Mouse (Mus musculus) heart, embryonic 14.5 days (tissue): ENCODE data around the gene Dach2. TPM values are rescaled to one million over a fixed set of nuclear protein-coding genes. Genes with fewer than 3 reads are reported as not detected.
"Not testable (repeated sequence)": the region's sequence is repeated elsewhere in the genome, so short reads cannot be mapped to it uniquely, and the experiment has no call there.

Experiments used
- ATAC-seq: fragments of 200-750 bp; cut with Nextera tagmentation; 2 replicates; pipeline ENCODE4 v1.8.0; 2017; ENCODE audit warnings: low read depth, moderate TSS enrichment; ENCODE audit not compliant: insufficient number of reproducible peaks, insufficient read depth, low FRiP score
- H3K27ac ChIP-seq, 2 experiments: fragments of 200-500 bp in 1 of 2; fragments of 300-500 bp in 1 of 2; sonication (generic) in 1 of 2; replicated peaks in 1 of 2; 2 replicates each; pipeline ENCODE4 v1.5.1; 2012 to 2014; ENCODE audit warnings: low read depth in 2 of 2, low read length in 2 of 2, control low read depth in 1 of 2, mild to moderate bottlenecking in 1 of 2, mixed read lengths in 1 of 2; ENCODE audit not compliant: control insufficient read depth in 1 of 2, insufficient read depth in 1 of 2
- H3K27me3 ChIP-seq: fragments of 300-500 bp; sonication (generic); 2 replicates; pipeline ENCODE4 v1.6.1; 2014; ENCODE audit warnings: mild to moderate bottlenecking, low read length, control low read depth; ENCODE audit not compliant: control insufficient read depth, insufficient read depth
- H3K36me3 ChIP-seq: fragments of 300-500 bp; sonication (generic); 2 replicates; pipeline ENCODE4 v1.6.1; 2014; ENCODE audit warnings: mild to moderate bottlenecking, control low read depth, low read length, mixed read lengths; ENCODE audit not compliant: control insufficient read depth, insufficient read depth
- H3K4me1 ChIP-seq, 2 experiments: fragments of 200-500 bp in 1 of 2; fragments of 300-500 bp in 1 of 2; sonication (generic) in 1 of 2; 2 replicates each; pipeline ENCODE4 v1.6.1; 2012 to 2014; ENCODE audit warnings: low read length in 2 of 2, control low read depth in 1 of 2, mixed read lengths in 1 of 2; ENCODE audit not compliant: control insufficient read depth in 2 of 2, insufficient read depth in 2 of 2
- H3K4me2 ChIP-seq: fragments of 300-500 bp; sonication (generic); 2 replicates; pipeline ENCODE4 v1.6.1; 2014; ENCODE audit warnings: mild to moderate bottlenecking, low read length
- H3K4me3 ChIP-seq, 2 experiments: fragments of 200-500 bp in 1 of 2; fragments of 300-500 bp in 1 of 2; sonication (generic) in 1 of 2; 2 replicates each; pipeline ENCODE4 v1.5.1; 2012 to 2014; ENCODE audit warnings: low read length in 2 of 2, mild to moderate bottlenecking in 2 of 2, control low read depth in 1 of 2, low read depth in 1 of 2, moderate library complexity in 1 of 2; ENCODE audit not compliant: control insufficient read depth in 1 of 2, insufficient read depth in 1 of 2
- H3K9ac ChIP-seq: fragments of 300-500 bp; sonication (generic); 2 replicates; pipeline ENCODE4 v1.6.1; 2014; ENCODE audit warnings: mild to moderate bottlenecking, low read length
- H3K9me3 ChIP-seq: fragments of 300-500 bp; sonication (generic); 2 replicates; pipeline ENCODE4 v1.6.1; 2016; ENCODE audit warnings: low read length, control low read depth; ENCODE audit not compliant: control insufficient read depth
- WGBS: fragments of 180-500 bp; shearing (Covaris S2); extraction: QIAGEN DNeasy Blood & Tissue Kit; methylation state at CpG from one replicate; pipeline ENCODE4 v1.1.7; 2014; 5-methylcytosine and 5-hydroxymethylcytosine counted together
- polyA plus RNA-seq: library from polyadenylated mRNA; unstranded; fragments of >200 nt; fragmentation: Nextera tagmentation; extraction: Ambion mirVana; gene quantifications from 2 replicates; pipeline ENCODE4 v1.2.1, GENCODE M21; 2014

Dach2 gene
- 0.23 and 0.62 TPM in 2 replicates for polyA plus RNA-seq

GRCm38 (mm10) chrX:113297404-113297803, at the start of gene Dach2:
Dach2 (plus strand) TSS chrX:113297510.
- Histone ChIP-seq H3K4me1 (no peaks in the 10 kb centered on the region), H3K4me3 (peak within 1 kb of the TSS; percentile 44 to 54), H3K4me2 (peak within 1 kb of the TSS; percentile 83), H3K9ac (peak within 1 kb of the TSS; percentile 55; the same call in 1 of the 2 replicates), H3K27me3 (no peaks in the 10 kb centered on the region), H3K27ac (no peak within 1 kb of the TSS), H3K36me3 (no peaks in the 10 kb centered on the region), H3K9me3 (no peaks in the 10 kb centered on the region)
- no peak for ATAC-seq
- WGBS = 31% methylated on average over 21 of the region's 21 CpGs

DNA sequence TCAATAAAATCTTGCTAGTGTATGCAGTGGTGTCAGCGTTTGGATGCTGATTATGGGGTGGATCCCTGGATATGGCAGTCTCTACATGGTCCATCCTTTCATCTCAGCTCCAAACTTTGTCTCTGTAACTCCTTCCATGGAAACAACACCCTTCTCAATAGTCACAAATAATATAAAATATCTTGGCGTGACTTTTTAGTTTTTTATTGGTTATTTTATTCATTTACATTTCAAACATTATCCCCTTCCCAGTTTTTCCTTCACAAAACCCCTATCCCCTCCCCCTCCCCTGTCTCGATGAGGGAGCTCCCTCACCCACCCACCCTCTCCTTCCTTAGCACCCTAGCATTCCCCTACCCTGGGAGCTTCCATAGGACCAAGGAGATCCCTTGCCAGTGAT, 44.9 kb upstream of the Dach2 start:
- not testable (repeated sequence) for H3K27me3 ChIP-seq, H3K9ac ChIP-seq, H3K4me1 ChIP-seq, H3K9me3 ChIP-seq, H3K27ac ChIP-seq, H3K36me3 ChIP-seq, H3K4me3 ChIP-seq, H3K4me2 ChIP-seq, ATAC-seq
- 67% methylated on average over 2 of the region's 3 CpGs for WGBS

DNA sequence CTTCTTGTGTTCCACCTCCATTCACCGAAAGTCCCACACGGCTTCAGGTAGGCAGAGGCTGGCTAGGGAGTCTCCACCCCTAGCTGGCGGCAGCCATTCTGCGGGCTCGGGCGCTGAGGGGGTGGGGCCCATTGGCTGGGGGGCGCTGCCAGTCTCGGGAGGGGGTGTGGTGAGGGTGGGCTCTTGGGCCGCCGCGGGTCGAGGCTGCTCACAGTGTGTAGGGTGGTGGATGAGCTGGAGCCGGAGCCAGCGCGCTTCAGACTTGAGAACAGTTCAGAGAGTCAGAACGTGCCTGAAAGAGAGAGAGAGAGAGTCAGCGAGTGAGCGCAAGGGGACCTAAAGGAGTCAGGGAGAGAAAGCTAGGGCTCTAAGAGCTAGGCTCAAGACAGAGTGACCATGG, 721 bp downstream of the Dach2 start:
- Histone ChIP-seq H3K4me3 (peak overlapping the region; percentile 44 to 54), H3K36me3 (no peaks in the 10 kb centered on the region), H3K9ac (peak overlapping the region; percentile 55; the same call in 1 of the 2 replicates), H3K27ac (no peak overlapping the region), H3K9me3 (no peaks in the 10 kb centered on the region), H3K4me1 (no peaks in the 10 kb centered on the region), H3K27me3 (no peaks in the 10 kb centered on the region), H3K4me2 (peak overlapping the region; percentile 83)
- WGBS = 14% methylated on average over 18 of the region's 18 CpGs
- ATAC-seq = peak; percentile 97

DNA sequence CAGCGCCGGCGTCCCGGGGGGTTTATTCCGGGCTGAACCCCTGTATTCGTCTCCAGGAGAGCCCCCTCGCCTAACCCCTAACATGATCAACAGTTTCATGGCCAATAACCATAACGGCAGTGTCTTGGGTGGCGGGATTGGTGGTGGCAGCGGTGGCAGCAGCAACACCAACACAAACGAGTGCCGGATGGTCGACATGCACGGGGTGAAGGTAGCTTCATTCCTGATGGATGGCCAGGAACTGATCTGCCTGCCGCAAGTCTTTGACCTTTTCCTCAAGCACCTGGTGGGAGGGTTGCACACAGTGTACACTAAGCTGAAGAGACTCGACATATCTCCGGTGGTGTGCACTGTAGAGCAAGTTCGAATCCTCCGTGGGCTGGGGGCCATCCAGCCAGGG, 1.2 kb downstream of the Dach2 start:
- no peak overlapping the region for H3K27ac ChIP-seq
- peak overlapping the region; percentile 44 to 54 for H3K4me3 ChIP-seq
- no peaks in the 10 kb centered on the region for H3K27me3 ChIP-seq
- no peaks in the 10 kb centered on the region for H3K4me1 ChIP-seq
- WGBS = 17% methylated on average over 19 of the region's 19 CpGs
- no peaks in the 10 kb centered on the region for H3K9me3 ChIP-seq
- no peak for ATAC-seq
- H3K9ac ChIP-seq = peak overlapping the region; percentile 55; the same call in 1 of the 2 replicates
- peak overlapping the region; percentile 83 for H3K4me2 ChIP-seq
- no peaks in the 10 kb centered on the region for H3K36me3 ChIP-seq

DNA sequence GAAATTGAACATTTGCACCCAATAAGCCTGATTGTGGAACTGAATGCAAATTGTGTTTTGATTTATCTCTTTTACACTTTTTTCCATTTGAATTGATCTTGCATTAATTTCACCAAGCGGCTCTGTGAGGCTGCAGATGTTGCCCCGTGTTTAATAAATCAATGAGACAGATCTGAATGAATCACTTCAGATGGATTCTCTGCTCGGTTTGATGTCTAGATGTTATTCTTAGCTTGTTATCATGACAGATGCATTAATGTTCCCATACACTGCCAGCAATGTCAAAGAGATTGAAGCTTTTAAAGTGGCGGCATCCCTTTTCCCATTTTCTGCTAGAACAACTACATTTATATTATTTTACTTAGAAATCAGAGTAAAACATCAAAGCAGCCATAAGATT, 7.0 kb downstream of the Dach2 start:
- Histone ChIP-seq H3K36me3 (no peaks in the 10 kb centered on the region), H3K9ac (no peak overlapping the region), H3K4me3 (no peak overlapping the region), H3K27me3 (no peaks in the 10 kb centered on the region), H3K9me3 (no peaks in the 10 kb centered on the region), H3K4me2 (no peak overlapping the region), H3K4me1 (no peaks in the 10 kb centered on the region), H3K27ac (no peak overlapping the region)
- ATAC-seq = no peak
- 50% methylated on average over 4 of the region's 4 CpGs for whole genome bisulfite sequencing

GRCm38 (mm10) chrX:113338143-113338542, 40.8 kb downstream of the Dach2 start:
- no peaks in the 10 kb centered on the region for H3K36me3 ChIP-seq
- WGBS = 72% methylated on average over 3 of the region's 3 CpGs
- H3K27ac ChIP-seq = no peak overlapping the region
- ATAC-seq = no peak
- H3K9me3 ChIP-seq = no peaks in the 10 kb centered on the region
- H3K9ac ChIP-seq = no peak overlapping the region
- H3K4me2 ChIP-seq = no peak overlapping the region
- no peaks in the 10 kb centered on the region for H3K27me3 ChIP-seq
- no peaks in the 10 kb centered on the region for H3K4me1 ChIP-seq
- H3K4me3 ChIP-seq = no peak overlapping the region

- Histone ChIP-seq H3K4me2 (no peak overlapping the region), H3K9ac (no peak overlapping the region), H3K27ac (no peak overlapping the region), H3K4me3 (no peak overlapping the region), H3K27me3 (no peaks in the 10 kb centered on the region), H3K4me1 (no peaks in the 10 kb centered on the region), H3K36me3 (no peaks in the 10 kb centered on the region), H3K9me3 (no peaks in the 10 kb centered on the region)
- ATAC-seq = no peak
- 58% methylated on average over 3 of the region's 3 CpGs for WGBS
Observed at GRCm38 (mm10) chrX:113394417-113394816, 97.1 kb downstream of the Dach2 start.

DNA sequence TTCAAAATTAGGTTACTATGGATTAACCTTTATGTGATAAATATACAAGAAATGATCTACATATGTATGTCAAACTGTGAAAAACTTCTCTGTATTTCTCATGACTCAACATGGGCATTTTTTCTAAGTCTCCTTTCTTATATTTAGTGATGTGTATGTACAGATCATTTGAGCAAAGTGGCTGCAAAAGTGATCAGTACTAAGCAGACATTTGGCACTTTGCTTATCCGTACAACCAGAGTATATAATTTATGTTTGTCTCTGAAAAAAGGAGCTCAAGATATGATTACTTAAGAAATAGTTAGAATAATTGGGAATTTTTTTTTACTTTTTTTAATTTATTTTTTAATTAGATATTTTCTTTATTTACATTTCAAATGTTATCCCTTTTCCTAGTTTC, 111.4 kb downstream of the Dach2 start:
- H3K4me2 ChIP-seq = no peak overlapping the region
- no peak overlapping the region for H3K4me3 ChIP-seq
- no peak overlapping the region for H3K27ac ChIP-seq
- no peaks in the 10 kb centered on the region for H3K36me3 ChIP-seq
- H3K9me3 ChIP-seq = no peaks in the 10 kb centered on the region
- 59% methylated on average over 1 of the region's 1 CpGs for WGBS
- no peaks in the 10 kb centered on the region for H3K4me1 ChIP-seq
- no peak for ATAC-seq
- no peaks in the 10 kb centered on the region for H3K27me3 ChIP-seq
- no peak overlapping the region for H3K9ac ChIP-seq
